In genomic region chr9:22515076-22515475, GRCm38 (mm10) we compare ENCODE assay signal across 30 mouse cellular contexts.
"Had no signal": no experiment of that assay in that cellular context is flagged by ENCODE, and none has a peak within 500 bp of the region (broad histone marks: within the 10 kb centered on the region; RNA-seq: fewer than 3 reads in every experiment).

No protein-coding gene starts in this region.

- H3K36me3 ChIP-seq: heart, embryonic 12.5 days; heart, embryonic 13.5 days; heart, embryonic 15.5 days; hindbrain, embryonic 13.5 days; hindbrain, embryonic 15.5 days; intestine, embryonic 15.5 days; kidney, embryonic 15.5 days had no signal

- H3K9ac ChIP-seq: heart, embryonic 12.5 days; heart, embryonic 13.5 days; heart, embryonic 15.5 days; hindbrain, embryonic 12.5 days; hindbrain, embryonic 13.5 days; hindbrain, embryonic 14.5 days; hindbrain, embryonic 15.5 days; intestine, embryonic 15.5 days; kidney, embryonic 15.5 days had no signal

- H3K27ac ChIP-seq: heart, embryonic 13.5 days; heart, embryonic 15.5 days; hindbrain, embryonic 10.5 days; hindbrain, embryonic 12.5 days; hindbrain, embryonic 13.5 days; hindbrain, embryonic 14.5 days; hindbrain, embryonic 15.5 days; hindbrain, postnatal 0 days; intestine, embryonic 15.5 days; kidney, embryonic 15.5 days; kidney, postnatal 0 days; layer of hippocampus, adult 2 months; left cerebral cortex, adult 2 months had no signal

- H3K27me3 ChIP-seq: heart, embryonic 12.5 days; heart, embryonic 13.5 days; heart, embryonic 15.5 days; hindbrain, embryonic 12.5 days; hindbrain, embryonic 13.5 days; hindbrain, embryonic 15.5 days; intestine, embryonic 15.5 days; kidney, embryonic 15.5 days had no signal

- H3K9me3 ChIP-seq: heart, embryonic 12.5 days; heart, embryonic 13.5 days; heart, embryonic 15.5 days; hindbrain, embryonic 10.5 days; hindbrain, embryonic 12.5 days; hindbrain, embryonic 13.5 days; hindbrain, embryonic 15.5 days; intestine, embryonic 15.5 days; kidney, embryonic 15.5 days had no signal

- DNase-seq: heart, postnatal 10 days; heart, postnatal 14 days; heart, postnatal 36 days; heart, postnatal 4 days; kidney, adult 11 months; kidney, adult 18-20 months; kidney, adult 2 months; kidney, adult 8-10 months; kidney, adult 9 months; kidney, postnatal 10 days; kidney, postnatal 14 days; kidney, postnatal 25 days; kidney, postnatal 36 days; kidney, postnatal 4 days; layer of hippocampus, adult 9-11 months; layer of hippocampus, postnatal 36 days had no signal

- H3K4me1 ChIP-seq: heart, embryonic 12.5 days; heart, embryonic 13.5 days; heart, embryonic 15.5 days; hindbrain, embryonic 10.5 days; hindbrain, embryonic 12.5 days; hindbrain, embryonic 13.5 days; hindbrain, embryonic 15.5 days; intestine, embryonic 15.5 days; kidney, embryonic 15.5 days had no signal

- H3K4me3 ChIP-seq: heart, embryonic 12.5 days; heart, embryonic 13.5 days; heart, embryonic 15.5 days; hindbrain, embryonic 10.5 days; hindbrain, embryonic 12.5 days; hindbrain, embryonic 13.5 days; hindbrain, embryonic 15.5 days; intestine, embryonic 15.5 days; kidney, embryonic 15.5 days; layer of hippocampus, adult 2 months; left cerebral cortex, adult 2 months had no signal
